Mouse (Mus musculus) heart, postnatal 0 days (tissue): ENCODE measurements around the gene Grip2. TPM values are rescaled to one million over a fixed set of nuclear protein-coding genes. Genes with fewer than 3 reads are reported as not detected.

Source experiments
- ATAC-seq: fragments of 200-750 bp; cut with Nextera tagmentation; 2 replicates; pipeline ENCODE4 v1.8.0; 2017; ENCODE audit warnings: low read depth, moderate number of reproducible peaks, moderate library complexity; ENCODE audit not compliant: insufficient read depth
- DNase-seq: peaks from one replicate; pipeline ENCODE4 v3.0.0-alpha.2; 2016; ENCODE audit warnings: low spot score
- H3K27ac ChIP-seq: fragments of 300-500 bp; sonication (generic); 2 replicates; pipeline ENCODE4 v1.5.1; 2014; ENCODE audit warnings: low read depth, mild to moderate bottlenecking
- H3K27me3 ChIP-seq: fragments of 300-500 bp; sonication (generic); 2 replicates; pipeline ENCODE4 v1.6.1; 2014; ENCODE audit warnings: low read length, mixed read lengths; ENCODE audit not compliant: control insufficient read depth, insufficient read depth
- H3K36me3 ChIP-seq: fragments of 300-500 bp; sonication (generic); replicated peaks from 2 replicates; pipeline ENCODE4 v1.6.1; 2014; ENCODE audit warnings: low read length, mixed read lengths; ENCODE audit not compliant: control insufficient read depth, insufficient read depth
- H3K4me1 ChIP-seq: fragments of 300-500 bp; sonication (generic); 2 replicates; pipeline ENCODE4 v1.6.1; 2014; ENCODE audit warnings: antibody characterized with exemption; ENCODE audit not compliant: control insufficient read depth, insufficient read depth
- H3K4me2 ChIP-seq: fragments of 300-500 bp; sonication (generic); 2 replicates; pipeline ENCODE4 v1.6.1; 2014; ENCODE audit warnings: low read depth, mild to moderate bottlenecking, low read length, moderate library complexity
- H3K4me3 ChIP-seq: fragments of 300-500 bp; sonication (generic); 2 replicates; pipeline ENCODE4 v1.5.1; 2014; ENCODE audit warnings: low read depth, low read length
- H3K9ac ChIP-seq: fragments of 300-500 bp; sonication (generic); replicated peaks from 2 replicates; pipeline ENCODE4 v1.6.1; 2014; ENCODE audit warnings: low read depth, low read length, mixed read lengths
- H3K9me3 ChIP-seq: fragments of 300-500 bp; sonication (generic); replicated peaks from 2 replicates; pipeline ENCODE4 v1.6.1; 2016; ENCODE audit warnings: low read length; ENCODE audit not compliant: control insufficient read depth
- CTCF ChIP-seq: IDR thresholded peaks from 2 replicates; pipeline ENCODE4 v1.5.1; 2016; ENCODE audit warnings: antibody characterized with exemption, control low read depth, low read depth
- EP300 ChIP-seq: IDR thresholded peaks from 2 replicates; pipeline ENCODE4 v1.6.1; 2016; ENCODE audit warnings: antibody characterized with exemption, low read depth
- WGBS: fragments of 180-500 bp; shearing (Covaris S2); extraction: QIAGEN DNeasy Blood & Tissue Kit; methylation state at CpG from one replicate; pipeline ENCODE4 v1.1.7; 2014; 5-methylcytosine and 5-hydroxymethylcytosine counted together
- polyA plus RNA-seq: library from polyadenylated mRNA; unstranded; fragments of >200 nt; fragmentation: Nextera tagmentation; extraction: Ambion mirVana; gene quantifications from 2 replicates; pipeline ENCODE4 v1.2.1, GENCODE M21; 2015
- total RNA-seq: library from RNA; depleted of rRNA; stranded (reverse); fragments of >200 nt; gene quantifications from 2 replicates; pipeline ENCODE4 v1.2.3, GENCODE M21; 2014; ENCODE audit warnings: low replicate concordance

The Grip2 gene
- total and polyA plus RNA-seq, 2 experiments from 2014 or later, result 7.6 to 14.7 TPM

DNA sequence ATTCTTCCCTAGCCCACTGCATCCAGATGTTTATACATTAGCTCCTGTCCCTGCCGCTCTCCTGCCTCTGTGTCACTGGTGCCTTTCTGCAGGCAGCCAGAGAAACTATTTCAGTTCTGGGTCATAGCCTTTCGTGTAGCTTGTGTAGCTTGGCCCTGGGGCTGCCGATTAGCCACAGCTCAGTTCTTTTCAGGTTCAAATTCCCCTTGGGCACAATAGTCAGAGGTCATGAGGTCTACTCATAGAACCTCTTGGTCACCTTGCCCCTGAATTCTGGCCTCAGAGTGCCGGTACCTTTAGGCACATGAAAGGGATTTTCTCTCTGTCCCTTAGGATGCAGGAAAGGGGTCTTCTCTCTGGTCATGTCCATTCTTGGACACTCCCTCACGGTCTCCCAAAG lies 80.3 kb downstream of the Grip2 start:
- no peak for TF ChIP-seq EP300
- no peak for TF ChIP-seq CTCF
- Histone ChIP-seq H3K4me2 (no peak overlapping the region), H3K9me3 (no peaks in the 10 kb centered on the region), H3K4me3 (no peak overlapping the region), H3K27ac (no peak overlapping the region), H3K4me1 (no peaks in the 10 kb centered on the region), H3K27me3 (no peaks in the 10 kb centered on the region), H3K36me3 (peaks cover 92% of the 10 kb centered on the region), H3K9ac (no peak overlapping the region)
- no peak for DNase-seq
- no peak for ATAC-seq
- WGBS, result 85% methylated on average over 5 of the region's 5 CpGs

DNA sequence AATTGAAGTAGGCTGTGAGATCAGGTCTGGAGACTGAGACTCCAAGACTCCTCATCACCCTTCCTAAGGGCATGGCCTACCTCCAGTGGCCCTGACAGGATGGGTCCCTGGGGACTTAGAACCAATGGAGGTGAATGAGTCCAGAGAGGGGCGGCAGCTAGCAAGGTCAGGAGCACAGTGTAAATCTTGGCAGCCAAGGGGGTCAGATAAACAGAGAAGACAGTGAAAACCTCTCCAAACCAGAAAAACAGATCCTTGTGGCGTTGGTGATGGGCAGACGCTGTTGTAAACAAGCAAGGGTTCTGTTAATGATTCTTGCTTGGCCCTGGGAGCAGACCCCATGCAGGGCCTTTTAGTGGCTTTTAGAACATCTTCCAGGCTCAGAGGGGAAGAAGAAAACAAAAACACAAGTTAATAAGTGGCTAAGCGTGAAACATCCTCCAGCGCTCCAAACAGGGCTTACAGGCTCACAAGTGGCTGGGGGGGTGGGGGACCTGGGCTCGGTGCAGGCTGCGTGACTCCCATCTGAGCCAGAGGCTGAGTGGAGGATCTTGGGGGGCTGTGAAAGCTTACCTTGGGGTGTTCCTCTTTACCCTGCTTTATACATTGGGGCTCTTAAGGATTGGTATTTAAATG lies 81.0 kb downstream of the Grip2 start:
- WGBS, result 89% methylated on average over 7 of the region's 7 CpGs
- Histone ChIP-seq H3K27me3 (no peaks in the 10 kb centered on the region), H3K9me3 (no peaks in the 10 kb centered on the region), H3K4me1 (no peaks in the 10 kb centered on the region), H3K4me2 (no peak overlapping the region), H3K36me3 (peaks cover 91% of the 10 kb centered on the region), H3K27ac (no peak overlapping the region), H3K9ac (no peak overlapping the region), H3K4me3 (no peak overlapping the region)
- no peak for ATAC-seq
- no peak for DNase-seq
- TF ChIP-seq CTCF (no peak), EP300 (no peak)

DNA sequence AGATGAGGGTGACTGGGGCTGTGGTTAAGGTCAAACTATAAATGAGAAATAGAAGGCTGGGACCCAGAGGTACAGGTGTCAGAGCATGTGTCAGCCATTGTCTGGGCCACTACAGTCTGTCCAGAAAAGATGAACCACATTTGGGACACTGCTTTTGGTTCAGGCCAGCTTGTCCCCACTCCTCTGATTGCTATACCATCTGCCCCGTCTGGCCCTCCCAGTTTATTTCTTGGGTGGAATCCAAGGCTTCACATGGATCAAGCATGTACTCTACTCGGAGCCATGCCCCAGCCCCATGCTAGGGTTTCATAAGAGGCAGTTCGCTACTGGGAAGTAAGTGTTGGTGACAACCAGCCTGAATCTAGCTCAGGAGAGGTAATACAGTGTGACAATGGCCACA lies 81.8 kb downstream of the Grip2 start:
- Histone ChIP-seq H3K36me3 (peaks cover 91% of the 10 kb centered on the region), H3K4me2 (no peak overlapping the region), H3K9ac (no peak overlapping the region), H3K9me3 (no peaks in the 10 kb centered on the region), H3K27me3 (no peaks in the 10 kb centered on the region), H3K4me1 (no peaks in the 10 kb centered on the region), H3K4me3 (no peak overlapping the region), H3K27ac (no peak overlapping the region)
- ATAC-seq (no peak), DNase-seq (no peak)
- TF ChIP-seq CTCF (no peak), EP300 (no peak)
- 80% methylated on average over 3 of the region's 3 CpGs for WGBS

DNA sequence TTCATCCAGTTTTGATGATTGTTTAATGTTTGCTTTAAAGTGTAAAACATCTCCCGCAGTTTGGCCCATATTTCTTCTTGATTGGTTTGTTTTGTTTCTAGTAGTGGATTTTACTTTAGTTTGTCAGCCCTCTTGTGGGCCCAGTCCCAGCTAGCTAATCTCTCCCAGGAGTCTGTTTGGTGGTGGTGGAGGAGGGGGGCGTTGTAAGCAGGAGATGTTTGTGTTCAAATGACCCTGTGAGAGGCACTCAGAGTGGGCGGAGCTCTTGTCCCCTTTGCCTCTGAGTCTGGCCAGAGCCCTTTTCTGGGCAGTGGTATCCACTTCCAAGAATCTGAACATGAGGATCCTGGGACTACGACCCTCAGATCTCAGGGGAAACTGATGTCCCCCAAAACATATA lies 83.2 kb downstream of the Grip2 start:
- H3K4me2 ChIP-seq, result no peak overlapping the region
- WGBS, result 70% methylated on average over 4 of the region's 4 CpGs
- no peak overlapping the region for H3K9ac ChIP-seq
- H3K4me1 ChIP-seq, result no peaks in the 10 kb centered on the region
- H3K9me3 ChIP-seq, result no peaks in the 10 kb centered on the region
- peaks cover 94% of the 10 kb centered on the region for H3K36me3 ChIP-seq
- no peak for DNase-seq
- H3K4me3 ChIP-seq, result no peak overlapping the region
- no peaks in the 10 kb centered on the region for H3K27me3 ChIP-seq
- ATAC-seq, result no peak
- TF ChIP-seq CTCF (no peak), EP300 (no peak)
- no peak overlapping the region for H3K27ac ChIP-seq

DNA sequence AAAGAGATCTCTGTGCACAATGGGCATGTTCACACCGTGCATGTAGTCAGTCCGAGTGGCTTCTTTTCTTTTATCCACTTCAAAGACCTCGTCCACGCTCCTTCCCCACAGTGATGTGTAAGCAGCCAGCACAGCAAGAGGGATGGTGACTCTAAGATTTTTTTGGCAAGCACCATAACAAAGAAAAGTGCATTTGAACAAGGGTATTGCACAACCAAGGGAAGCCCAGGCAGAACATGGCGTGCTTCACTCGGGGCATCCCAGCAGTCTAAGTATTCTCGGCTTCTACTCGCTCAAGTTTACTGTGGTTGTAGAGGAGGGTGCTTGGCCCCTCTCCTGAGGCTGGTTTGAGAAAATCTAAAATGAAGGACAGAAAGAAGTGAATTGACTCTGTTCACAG lies 84.1 kb downstream of the Grip2 start:
- H3K4me1 ChIP-seq, result no peaks in the 10 kb centered on the region
- no peak overlapping the region for H3K4me3 ChIP-seq
- H3K27ac ChIP-seq, result no peak overlapping the region
- peaks cover 93% of the 10 kb centered on the region for H3K36me3 ChIP-seq
- no peaks in the 10 kb centered on the region for H3K27me3 ChIP-seq
- no peak for DNase-seq
- 91% methylated on average over 8 of the region's 8 CpGs for WGBS
- TF ChIP-seq CTCF (no peak), EP300 (no peak)
- H3K4me2 ChIP-seq, result no peak overlapping the region
- H3K9ac ChIP-seq, result no peak overlapping the region
- ATAC-seq, result no peak
- H3K9me3 ChIP-seq, result no peaks in the 10 kb centered on the region

DNA sequence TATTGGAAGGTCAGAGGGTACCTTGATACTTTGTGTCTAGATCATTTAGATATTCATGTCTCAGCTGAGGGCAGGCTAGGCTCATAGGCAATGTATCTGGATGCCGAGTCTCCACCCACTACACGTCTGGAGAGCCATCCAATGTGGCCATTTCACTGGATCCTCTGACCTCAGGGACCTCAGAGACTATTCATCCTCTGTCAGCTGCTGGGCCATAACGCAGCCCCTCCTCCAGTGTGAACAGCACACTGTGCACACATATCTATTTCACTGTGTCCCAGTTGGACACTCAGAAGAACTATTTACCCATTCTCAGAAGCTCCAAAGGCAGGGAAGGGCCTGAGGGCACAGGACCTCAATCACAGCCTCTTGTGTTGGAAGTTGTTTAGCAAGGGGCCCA lies 84.6 kb downstream of the Grip2 start:
- H3K9me3 ChIP-seq, result no peaks in the 10 kb centered on the region
- WGBS, result 82% methylated on average over 3 of the region's 3 CpGs
- H3K4me3 ChIP-seq, result no peak overlapping the region
- no peaks in the 10 kb centered on the region for H3K27me3 ChIP-seq
- no peak for ATAC-seq
- H3K27ac ChIP-seq, result no peak overlapping the region
- no peaks in the 10 kb centered on the region for H3K4me1 ChIP-seq
- H3K36me3 ChIP-seq, result peaks cover 94% of the 10 kb centered on the region
- TF ChIP-seq CTCF, result no peak
- no peak for TF ChIP-seq EP300
- no peak for DNase-seq
- H3K4me2 ChIP-seq, result no peak overlapping the region
- H3K9ac ChIP-seq, result no peak overlapping the region
